ENCODE assay signal across 9 mouse cellular contexts in the genomic region with DNA sequence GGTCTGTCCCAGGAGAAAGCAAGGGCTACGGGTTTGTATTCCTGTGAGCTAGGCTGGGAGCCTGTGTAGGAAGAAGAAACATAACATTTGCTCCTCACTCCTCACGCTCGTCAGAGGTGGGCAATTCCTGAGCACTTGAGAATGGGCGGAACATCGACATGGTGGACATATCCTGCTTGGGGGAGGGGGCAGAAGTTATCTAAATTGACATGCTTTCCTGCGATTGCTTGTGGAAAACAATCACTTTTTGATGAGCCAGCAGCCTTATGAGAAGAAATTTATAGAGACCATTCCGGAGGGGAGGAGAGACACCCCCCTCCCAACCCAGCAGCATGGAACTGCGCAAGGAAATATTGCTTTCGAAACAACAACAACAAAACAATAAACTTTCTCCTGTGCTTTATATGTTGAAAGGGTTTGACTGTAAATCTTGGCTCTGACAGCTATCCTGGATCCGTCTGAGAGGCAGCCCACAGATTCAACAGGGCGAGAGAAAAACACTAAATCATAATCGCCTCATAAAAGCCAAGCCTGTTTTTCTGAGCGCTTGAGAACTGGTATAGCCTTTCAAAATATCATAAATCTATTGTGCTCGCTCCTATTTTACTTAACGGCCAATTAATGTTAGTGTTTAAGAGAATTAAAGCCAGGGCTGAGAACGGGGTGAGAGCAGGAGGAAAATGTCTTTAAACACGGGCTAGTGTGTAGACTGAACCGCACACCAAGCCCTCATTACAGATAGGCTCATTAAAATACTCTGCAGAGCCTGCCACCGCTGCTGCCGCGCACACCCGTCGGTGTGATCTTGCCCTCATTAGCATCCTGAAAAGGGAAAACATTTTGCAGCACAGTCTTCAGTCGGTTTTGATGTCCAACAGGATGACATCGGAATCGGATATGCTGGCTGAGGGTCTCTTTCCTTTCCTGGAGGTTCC.
DNase-seq lines count a peak whose midpoint lies in the region; ATAC-seq and TF ChIP-seq lines count a peak whose summit lies in the region.
"Had no signal": no experiment of that assay in that cellular context is flagged by ENCODE, and none has a peak within 500 bp of the region (broad histone marks: within the 10 kb centered on the region; RNA-seq: fewer than 3 reads in every experiment).

No protein-coding gene starts in this region.

- TF ChIP-seq EP300 in lung, postnatal 0 days (IDR thresholded peaks at IDR 0.05): no peak

- peak overlapping the region; percentile 17; the same call in 1 of the 2 replicates for H3K4me3 ChIP-seq in lung, postnatal 0 days (ENCODE audit: low read depth, low read length)
- H3K4me3 ChIP-seq in kidney, embryonic 14.5 days (ENCODE audit: low read length): peak overlapping the region; percentile 14; the same call in 1 of the 2 replicates

- H3K9ac ChIP-seq in lung, postnatal 0 days (replicated peaks; ENCODE audit: low read depth): no peak overlapping the region
- H3K9ac ChIP-seq in kidney, embryonic 14.5 days (ENCODE audit: low read depth, low read length): peak overlapping the region; percentile 19; the same call in 1 of the 2 replicates

- WGBS in lung, postnatal 0 days: 42% methylated on average over 26 of the region's 26 CpGs
- WGBS in kidney, embryonic 14.5 days: 12% methylated on average over 26 of the region's 26 CpGs

- H3K9me3 ChIP-seq in lung, postnatal 0 days (ENCODE audit: low read length): no peaks in the 10 kb centered on the region
- no peaks in the 10 kb centered on the region for H3K9me3 ChIP-seq in kidney, embryonic 14.5 days (ENCODE audit: control insufficient read depth, low read length)

- 0 out of 2 replicates have a peak, but pooled peaks cover 6% of the 10 kb centered on the region for H3K4me1 ChIP-seq in lung, postnatal 0 days (ENCODE audit: insufficient read depth, low read depth, low read length)
- peaks cover 7% of the 10 kb centered on the region for H3K4me1 ChIP-seq in kidney, embryonic 14.5 days (ENCODE audit: control insufficient read depth, insufficient read depth, low read length)

- DNase-seq in lung, postnatal 0 days (ENCODE audit: low spot score): peak; percentile 47
- DNase-seq in lung, postnatal 36 days: no peak
- peak; percentile 48 to 69 for DNase-seq in heart, adult 9 months (ENCODE audit: low spot score in 2 of 2)
- DNase-seq in splenic B cell, adult 2 months (ENCODE audit: low read depth, low spot score): peak; percentile 18
- no peak for DNase-seq in gastrocnemius, postnatal 10 days
- DNase-seq in cerebellum, adult 9-11 months: no peak
- DNase-seq: cerebellum, postnatal 25 days had no signal

- peak; percentile 57 for ATAC-seq in lung, postnatal 0 days
- peak; percentile 77 for ATAC-seq in kidney, embryonic 14.5 days (ENCODE audit: low FRiP score, low TSS enrichment)
- ATAC-seq: Patski had no signal

- no peaks in the 10 kb centered on the region for H3K36me3 ChIP-seq in lung, postnatal 0 days (ENCODE audit: insufficient read depth, low read length)
- no peaks in the 10 kb centered on the region for H3K36me3 ChIP-seq in kidney, embryonic 14.5 days (ENCODE audit: control insufficient read depth, insufficient read depth, low read length)
- H3K36me3 ChIP-seq in splenic B cell, adult 2 months (ENCODE audit: control insufficient read depth, insufficient read depth, low read length, poor library complexity, severe bottlenecking): no peaks in the 10 kb centered on the region

- peak overlapping the region; percentile 45 for H3K4me2 ChIP-seq in lung, postnatal 0 days (replicated peaks; ENCODE audit: low read depth, low read length)
- H3K4me2 ChIP-seq in kidney, embryonic 14.5 days (replicated peaks; ENCODE audit: low read depth, low read length): peak overlapping the region; percentile 18

- H3K27me3 ChIP-seq in lung, postnatal 0 days (replicated peaks; ENCODE audit: insufficient read depth, low read length): no peaks in the 10 kb centered on the region
- no peaks in the 10 kb centered on the region for H3K27me3 ChIP-seq in kidney, embryonic 14.5 days (ENCODE audit: control insufficient read depth, insufficient read depth, low read length)
- no peaks in the 10 kb centered on the region for H3K27me3 ChIP-seq in splenic B cell, adult 2 months (ENCODE audit: control insufficient read depth, insufficient read depth, low read length, poor library complexity, severe bottlenecking)
- H3K27me3 ChIP-seq: Patski had no signal

- no peak for TF ChIP-seq CTCF in lung, postnatal 0 days (IDR thresholded peaks at IDR 0.05)

- H3K27ac ChIP-seq in lung, postnatal 0 days (ENCODE audit: low read length): no peak overlapping the region
- H3K27ac ChIP-seq in kidney, embryonic 14.5 days (ENCODE audit: low read depth, low read length): peak overlapping the region; percentile 61; the same call in 1 of the 2 replicates

Comparison
In these comparisons a context has a peak if more than half of its experiments do, and no peak if none do; other contexts are left out.
1. DNase-seq: peak in lung, postnatal 0 days (single experiment), heart, adult 9 months (2 of 2) and splenic B cell, adult 2 months (single experiment); none in lung, postnatal 36 days (single experiment), gastrocnemius, postnatal 10 days (single experiment) and cerebellum, adult 9-11 months (single experiment).